Mouse (Mus musculus) G1E (cell line): ENCODE measurements around the gene Egln2.

Source experiments
- CTCF ChIP-seq: IDR thresholded peaks from 2 replicates; pipeline ENCODE4 v1.5.1; 2012; ENCODE audit warnings: low read depth, low read length, inconsistent platforms, mixed read lengths
- GATA1 ChIP-seq: IDR thresholded peaks from 2 replicates; pipeline ENCODE4 v1.6.1; 2012; ENCODE audit warnings: borderline replicate concordance, low read length, inconsistent platforms, mixed read lengths
- GATA2 ChIP-seq: IDR thresholded peaks from 2 replicates; pipeline ENCODE4 v1.6.1; 2012; ENCODE audit warnings: low read depth, low read length, inconsistent platforms, borderline replicate concordance
- POLR2AphosphoS5 ChIP-seq: IDR thresholded peaks from 2 replicates; pipeline ENCODE4 v1.6.1; 2012; ENCODE audit warnings: low read depth, low read length, inconsistent platforms; ENCODE audit not compliant: insufficient replicate concordance
- TAL1 ChIP-seq: conservative IDR thresholded peaks from 2 replicates; pipeline ENCODE4 v1.6.1; 2012; ENCODE audit warnings: low read depth, low read length, inconsistent platforms, mixed read lengths

- TF ChIP-seq CTCF (no peak), TAL1 (no peak), POLR2AphosphoS5 (no peak), GATA1 (no peak), GATA2 (no peak)
Measured at GRCm38 (mm10) chr7:27136410-27136996, 30.1 kb downstream of the Egln2 start.
